Mouse (Mus musculus) embryonic facial prominence, embryonic 15.5 days (tissue): Measurements from ENCODE around the gene Bbx. TPM values are rescaled to one million over a fixed set of nuclear protein-coding genes. Genes with fewer than 3 reads are reported as not detected.

ENCODE experiments used
- ATAC-seq: fragments of 200-750 bp; cut with Nextera tagmentation; 2 replicates; pipeline ENCODE4 v1.8.0; 2017; ENCODE audit warnings: low read depth, moderate TSS enrichment; ENCODE audit not compliant: insufficient number of reproducible peaks, low FRiP score, low TSS enrichment
- H3K27ac ChIP-seq: fragments of 300-500 bp; sonication (generic); replicated peaks from 2 replicates; pipeline ENCODE4 v1.5.1; 2015; ENCODE audit warnings: mild to moderate bottlenecking, inconsistent platforms
- H3K27me3 ChIP-seq: fragments of 300-500 bp; sonication (generic); 2 replicates; pipeline ENCODE4 v1.6.1; 2015; ENCODE audit warnings: inconsistent platforms
- H3K36me3 ChIP-seq: fragments of 300-500 bp; sonication (generic); 2 replicates; pipeline ENCODE4 v1.6.1; 2015; ENCODE audit warnings: mild to moderate bottlenecking, inconsistent platforms
- H3K4me1 ChIP-seq: fragments of 300-500 bp; sonication (generic); 2 replicates; pipeline ENCODE4 v1.6.1; 2015; ENCODE audit warnings: inconsistent platforms
- H3K4me2 ChIP-seq: fragments of 300-500 bp; sonication (generic); replicated peaks from 2 replicates; pipeline ENCODE4 v1.6.1; 2015; ENCODE audit warnings: mild to moderate bottlenecking, inconsistent platforms
- H3K4me3 ChIP-seq: fragments of 300-500 bp; sonication (generic); replicated peaks from 2 replicates; pipeline ENCODE4 v1.5.1; 2015; ENCODE audit warnings: mild to moderate bottlenecking, inconsistent platforms
- H3K9ac ChIP-seq: fragments of 300-500 bp; sonication (generic); 2 replicates; pipeline ENCODE4 v1.6.1; 2015; ENCODE audit warnings: inconsistent platforms
- H3K9me3 ChIP-seq: fragments of 300-500 bp; sonication (generic); replicated peaks from 2 replicates; pipeline ENCODE4 v1.6.1; 2016; ENCODE audit warnings: inconsistent platforms
- WGBS: fragments of 180-500 bp; shearing (Covaris S2); methylation state at CpG from one replicate; pipeline ENCODE4 v1.1.7; 2015; 5-methylcytosine and 5-hydroxymethylcytosine counted together
- polyA plus RNA-seq: library from polyadenylated mRNA; unstranded; fragments of >200 nt; fragmentation: Nextera tagmentation; extraction: Ambion mirVana; gene quantifications from 2 replicates; pipeline ENCODE4 v1.2.1, GENCODE M21; 2015

The Bbx gene
- 43.7 and 49.9 TPM in 2 replicates for polyA plus RNA-seq

GRCm38 (mm10) chr16:50432062-50432878 lies at the start of gene Bbx:
TSS of gene Bbx (minus strand) at chr16:50432390.
- ATAC-seq: peak; percentile 98
- H3K9me3 ChIP-seq: no peaks in the 10 kb centered on the region
- under 1% methylated on average over 55 of the region's 55 CpGs for WGBS

GRCm38 (mm10) chr16:50481892-50482291 lies 49.7 kb upstream of the Bbx start:
- Histone ChIP-seq H3K36me3 (no peaks in the 10 kb centered on the region), H3K9ac (no peak overlapping the region), H3K9me3 (no peaks in the 10 kb centered on the region), H3K27ac (no peak overlapping the region), H3K4me3 (no peak overlapping the region), H3K4me1 (no peaks in the 10 kb centered on the region), H3K4me2 (no peak overlapping the region), H3K27me3 (no peaks in the 10 kb centered on the region)
- 67% methylated on average over 7 of the region's 7 CpGs for WGBS
- ATAC-seq: no peak

More at GRCm38 (mm10) chr16:50432062-50432878, at the start of gene Bbx:
- no peaks in the 10 kb centered on the region for H3K27me3 ChIP-seq
- H3K4me3 ChIP-seq: peak within 1 kb of the TSS; percentile 94
- peak within 1 kb of the TSS; percentile 94 for H3K4me2 ChIP-seq
- H3K4me1 ChIP-seq: 0 out of 2 replicates have a peak, but pooled peaks cover 12% of the 10 kb centered on the region
- no peaks in the 10 kb centered on the region for H3K36me3 ChIP-seq
- peak within 1 kb of the TSS; percentile 80 for H3K9ac ChIP-seq
- H3K27ac ChIP-seq: peak within 1 kb of the TSS; percentile 99

- Histone ChIP-seq H3K9me3 (no peaks in the 10 kb centered on the region), H3K36me3 (no peaks in the 10 kb centered on the region), H3K27ac (no peak overlapping the region), H3K9ac (no peak overlapping the region), H3K4me2 (no peak overlapping the region), H3K4me3 (no peak overlapping the region), H3K4me1 (no peaks in the 10 kb centered on the region), H3K27me3 (no peaks in the 10 kb centered on the region)
- 58% methylated on average over 5 of the region's 5 CpGs for WGBS
- no peak for ATAC-seq
Measured at GRCm38 (mm10) chr16:50481341-50481740, 49.2 kb upstream of the Bbx start.

- no peaks in the 10 kb centered on the region for H3K36me3 ChIP-seq
- WGBS: 91% methylated on average over 1 of the region's 1 CpGs
Measured at GRCm38 (mm10) chr16:50478695-50479094, 46.5 kb upstream of the Bbx start.

GRCm38 (mm10) chr16:50477628-50478027 lies 45.4 kb upstream of the Bbx start:
- Histone ChIP-seq H3K4me1 (no peaks in the 10 kb centered on the region), H3K27ac (no peak overlapping the region), H3K4me2 (no peak overlapping the region), H3K27me3 (no peaks in the 10 kb centered on the region), H3K36me3 (no peaks in the 10 kb centered on the region), H3K4me3 (no peak overlapping the region), H3K9ac (no peak overlapping the region), H3K9me3 (no peaks in the 10 kb centered on the region)
- no peak for ATAC-seq
- WGBS: 90% methylated on average over 6 of the region's 6 CpGs

More at GRCm38 (mm10) chr16:50478695-50479094, 46.5 kb upstream of the Bbx start:
- ATAC-seq: no peak
- Histone ChIP-seq H3K4me3 (no peak overlapping the region), H3K4me2 (no peak overlapping the region), H3K9me3 (no peaks in the 10 kb centered on the region), H3K9ac (no peak overlapping the region), H3K27ac (no peak overlapping the region), H3K4me1 (no peaks in the 10 kb centered on the region), H3K27me3 (no peaks in the 10 kb centered on the region)

GRCm38 (mm10) chr16:50462226-50462870 lies 30.2 kb upstream of the Bbx start:
- Histone ChIP-seq H3K9ac (no peak overlapping the region), H3K4me3 (no peak overlapping the region), H3K36me3 (no peaks in the 10 kb centered on the region), H3K9me3 (no peaks in the 10 kb centered on the region), H3K27me3 (no peaks in the 10 kb centered on the region), H3K4me2 (no peak overlapping the region), H3K27ac (no peak overlapping the region), H3K4me1 (no peaks in the 10 kb centered on the region)
- WGBS: 35% methylated on average over 10 of the region's 10 CpGs
- ATAC-seq: no peak

- Histone ChIP-seq H3K27ac (no peak overlapping the region), H3K36me3 (no peaks in the 10 kb centered on the region), H3K9ac (no peak overlapping the region), H3K4me2 (no peak overlapping the region), H3K4me3 (no peak overlapping the region), H3K4me1 (no peaks in the 10 kb centered on the region), H3K9me3 (no peaks in the 10 kb centered on the region), H3K27me3 (no peaks in the 10 kb centered on the region)
- WGBS: 35% methylated on average over 3 of the region's 3 CpGs
- no peak for ATAC-seq
Measured at GRCm38 (mm10) chr16:50459146-50459545, 27.0 kb upstream of the Bbx start.

GRCm38 (mm10) chr16:50456053-50456452 lies 23.9 kb upstream of the Bbx start:
- H3K27ac ChIP-seq: no peak overlapping the region
- no peaks in the 10 kb centered on the region for H3K36me3 ChIP-seq
- H3K9me3 ChIP-seq: no peaks in the 10 kb centered on the region
- no peaks in the 10 kb centered on the region for H3K27me3 ChIP-seq
- ATAC-seq: no peak
- no peak overlapping the region for H3K9ac ChIP-seq
- H3K4me3 ChIP-seq: no peak overlapping the region
- no peaks in the 10 kb centered on the region for H3K4me1 ChIP-seq
- H3K4me2 ChIP-seq: no peak overlapping the region
- 79% methylated on average over 1 of the region's 1 CpGs for WGBS

- Histone ChIP-seq H3K27me3 (no peaks in the 10 kb centered on the region), H3K4me2 (no peak overlapping the region), H3K4me1 (no peaks in the 10 kb centered on the region), H3K36me3 (no peaks in the 10 kb centered on the region), H3K9me3 (no peaks in the 10 kb centered on the region), H3K9ac (no peak overlapping the region), H3K4me3 (no peak overlapping the region), H3K27ac (no peak overlapping the region)
- WGBS: 80% methylated on average over 9 of the region's 9 CpGs
- ATAC-seq: no peak
Measured at GRCm38 (mm10) chr16:50449086-50449485, 16.9 kb upstream of the Bbx start.

GRCm38 (mm10) chr16:50445014-50445413 lies 12.8 kb upstream of the Bbx start:
- 79% methylated on average over 6 of the region's 6 CpGs for WGBS
- no peak for ATAC-seq
- Histone ChIP-seq H3K27me3 (no peaks in the 10 kb centered on the region), H3K4me3 (no peak overlapping the region), H3K4me1 (no peaks in the 10 kb centered on the region), H3K4me2 (no peak overlapping the region), H3K9me3 (no peaks in the 10 kb centered on the region), H3K9ac (no peak overlapping the region), H3K27ac (no peak overlapping the region), H3K36me3 (no peaks in the 10 kb centered on the region)

- no peak overlapping the region for H3K9ac ChIP-seq
- no peaks in the 10 kb centered on the region for H3K27me3 ChIP-seq
- no peaks in the 10 kb centered on the region for H3K9me3 ChIP-seq
- ATAC-seq: no peak
- 36% methylated on average over 3 of the region's 3 CpGs for WGBS
- no peaks in the 10 kb centered on the region for H3K4me1 ChIP-seq
- H3K36me3 ChIP-seq: no peaks in the 10 kb centered on the region
- H3K27ac ChIP-seq: no peak overlapping the region
- no peak overlapping the region for H3K4me2 ChIP-seq
- H3K4me3 ChIP-seq: no peak overlapping the region
Measured at GRCm38 (mm10) chr16:50438816-50439215, 6.6 kb upstream of the Bbx start.
